Mouse (Mus musculus) splenic B cell, adult 2 months (primary cell): ENCODE data around the gene Gstk1.

Experiments
- DNase-seq: peaks from one replicate; pipeline ENCODE4 v3.0.0-alpha.2; 2011; ENCODE audit warnings: low read depth, low spot score
- H3K27me3 ChIP-seq: 2 replicates; pipeline ENCODE4 v1.6.1; 2012; ENCODE audit warnings: mild to moderate bottlenecking, low read length, moderate library complexity, mixed read lengths; ENCODE audit not compliant: control insufficient read depth, poor library complexity, insufficient read depth, severe bottlenecking
- H3K36me3 ChIP-seq: 2 replicates; pipeline ENCODE4 v1.6.1; 2012; ENCODE audit warnings: mild to moderate bottlenecking, low read length, moderate library complexity, mixed read lengths; ENCODE audit not compliant: control insufficient read depth, poor library complexity, insufficient read depth, severe bottlenecking

The Gstk1 gene

GRCm38 (mm10) chr6:42245711-42246353, at the start of gene Gstk1:
Gene Gstk1, plus strand, starts transcription at chr6:42245935.
- Histone ChIP-seq H3K36me3 (no peaks in the 10 kb centered on the region), H3K27me3 (no peaks in the 10 kb centered on the region)
- peak; percentile 93 for DNase-seq

- DNase-seq, result no peak
- Histone ChIP-seq H3K36me3 (no peaks in the 10 kb centered on the region), H3K27me3 (no peaks in the 10 kb centered on the region)
These were observed 48.0 kb upstream of the Gstk1 start for GRCm38 (mm10) chr6:42197710-42198109.

GRCm38 (mm10) chr6:42199498-42199897, 46.2 kb upstream of the Gstk1 start:
- no peak for DNase-seq
- Histone ChIP-seq H3K36me3 (no peaks in the 10 kb centered on the region), H3K27me3 (no peaks in the 10 kb centered on the region)

- no peak for DNase-seq
- Histone ChIP-seq H3K36me3 (no peaks in the 10 kb centered on the region), H3K27me3 (no peaks in the 10 kb centered on the region)
These were observed 30.7 kb upstream of the Gstk1 start, which contains the start of gene Tas2r144 for GRCm38 (mm10) chr6:42215028-42215427. Gene Tas2r144, plus strand, starts transcription at chr6:42215328.

GRCm38 (mm10) chr6:42222286-42222685, 23.4 kb upstream of the Gstk1 start:
- Histone ChIP-seq H3K27me3 (no peaks in the 10 kb centered on the region), H3K36me3 (no peaks in the 10 kb centered on the region)
- no peak for DNase-seq

DNA sequence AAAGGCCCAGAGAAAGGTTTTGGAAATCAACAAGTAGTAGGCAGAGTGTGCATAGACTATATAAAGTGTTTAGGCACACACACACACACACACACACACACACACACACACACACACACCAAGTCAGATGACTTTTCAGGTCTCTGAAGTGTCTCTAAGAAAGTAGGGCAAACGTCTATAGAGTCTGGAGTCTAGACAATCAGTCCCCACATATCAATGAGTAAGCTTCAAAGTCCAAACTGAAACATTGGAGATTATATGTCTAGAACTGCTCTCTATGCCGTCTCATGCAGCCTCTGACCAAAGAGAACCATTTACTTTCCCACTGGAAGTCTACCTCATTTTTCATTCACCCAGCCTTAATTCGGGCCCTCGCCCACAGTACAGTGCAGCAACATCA, 20.7 kb upstream of the Gstk1 start:
- Histone ChIP-seq H3K36me3 (no peaks in the 10 kb centered on the region), H3K27me3 (no peaks in the 10 kb centered on the region)
- DNase-seq, result no peak

DNA sequence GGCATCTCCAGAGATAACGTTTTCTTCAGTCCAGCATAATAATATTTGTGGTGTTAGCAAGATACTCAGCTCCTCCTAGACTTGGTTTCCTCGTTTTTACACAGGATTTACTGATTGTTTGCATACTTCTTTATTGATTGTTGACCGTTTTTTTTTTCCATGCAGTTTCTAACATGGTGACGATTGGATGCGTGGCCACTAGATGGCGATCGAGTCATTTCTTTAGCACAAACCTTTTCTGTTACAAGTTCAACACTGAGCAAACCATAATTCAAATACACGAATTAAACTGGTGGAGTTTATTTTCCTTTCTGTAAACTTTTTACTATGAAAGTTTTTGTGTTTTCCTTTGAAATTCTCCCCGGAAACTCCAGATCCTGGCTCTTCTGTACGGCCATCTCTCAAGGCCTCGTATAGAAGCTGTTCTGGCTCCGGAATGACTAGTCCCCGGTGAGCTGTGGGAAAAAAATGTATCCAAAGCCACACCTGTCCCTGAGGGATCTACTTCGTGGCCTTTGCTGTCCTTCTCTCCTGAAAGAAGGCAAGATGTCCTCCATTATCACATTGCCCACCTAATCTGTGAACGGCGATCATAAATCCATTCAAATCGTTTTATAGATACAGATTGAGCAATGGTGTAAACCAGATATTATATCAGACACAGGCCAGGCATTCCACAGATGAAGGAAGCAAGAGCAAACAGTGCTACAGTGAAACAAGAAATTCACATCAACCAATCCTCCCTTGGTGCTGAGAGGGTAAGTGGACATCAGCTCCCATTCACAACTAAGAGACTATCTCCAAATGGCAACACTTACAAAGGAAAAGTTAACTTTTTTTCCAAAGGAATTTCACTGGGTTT, 18.3 kb upstream of the Gstk1 start:
- DNase-seq, result peak; percentile 86
- H3K36me3 ChIP-seq, result no peaks in the 10 kb centered on the region
- no peaks in the 10 kb centered on the region for H3K27me3 ChIP-seq

- DNase-seq, result no peak
- H3K36me3 ChIP-seq, result no peaks in the 10 kb centered on the region
- H3K27me3 ChIP-seq, result no peaks in the 10 kb centered on the region
These were observed 16.1 kb upstream of the Gstk1 start for GRCm38 (mm10) chr6:42229610-42230009.

GRCm38 (mm10) chr6:42231191-42231590, 14.5 kb upstream of the Gstk1 start:
- DNase-seq, result no peak
- Histone ChIP-seq H3K36me3 (no peaks in the 10 kb centered on the region), H3K27me3 (no peaks in the 10 kb centered on the region)

- no peaks in the 10 kb centered on the region for H3K27me3 ChIP-seq
- no peaks in the 10 kb centered on the region for H3K36me3 ChIP-seq
- DNase-seq, result no peak
These were observed 8.4 kb upstream of the Gstk1 start for GRCm38 (mm10) chr6:42237276-42237805.

DNA sequence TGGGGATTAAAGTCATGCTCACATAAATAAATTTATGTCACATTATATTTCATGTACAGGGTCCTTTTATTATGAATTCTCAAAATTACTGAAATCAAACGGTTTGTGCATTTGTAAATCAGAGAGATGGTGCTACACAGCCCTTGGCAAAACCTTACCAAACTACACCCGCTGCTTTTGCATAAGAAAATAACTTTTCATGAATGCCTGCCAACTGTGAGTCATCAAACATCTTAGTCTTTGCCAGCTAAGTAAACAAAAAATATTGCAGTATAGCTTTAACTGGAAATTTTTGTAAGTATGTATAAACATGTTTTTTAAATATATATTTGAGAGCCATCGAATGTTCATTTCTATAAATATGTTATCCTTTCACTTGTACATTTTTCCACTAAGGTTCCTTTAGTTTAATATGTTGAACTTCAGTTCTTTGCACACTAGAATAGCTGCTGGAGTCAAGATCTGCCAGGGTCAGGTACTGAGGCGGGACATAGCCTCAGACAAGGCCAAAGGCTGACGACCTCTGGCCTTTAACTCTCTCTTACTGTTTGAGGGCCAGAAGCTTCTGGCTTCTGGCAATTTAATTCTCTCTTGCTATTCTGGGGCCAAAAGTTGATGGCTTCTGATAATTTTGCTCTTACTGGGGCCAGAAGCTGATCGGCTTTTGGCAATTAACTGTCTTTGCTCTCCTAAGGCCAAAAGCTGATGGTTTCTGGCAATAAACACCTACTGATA, 4.3 kb upstream of the Gstk1 start:
- no peaks in the 10 kb centered on the region for H3K36me3 ChIP-seq

GRCm38 (mm10) chr6:42247173-42247572, 1.4 kb downstream of the Gstk1 start:
- H3K27me3 ChIP-seq, result no peaks in the 10 kb centered on the region
- no peak for DNase-seq
- no peaks in the 10 kb centered on the region for H3K36me3 ChIP-seq

More for the DNA sequence above, 4.3 kb upstream of the Gstk1 start:
- DNase-seq, result no peak
- H3K27me3 ChIP-seq, result no peaks in the 10 kb centered on the region

DNA sequence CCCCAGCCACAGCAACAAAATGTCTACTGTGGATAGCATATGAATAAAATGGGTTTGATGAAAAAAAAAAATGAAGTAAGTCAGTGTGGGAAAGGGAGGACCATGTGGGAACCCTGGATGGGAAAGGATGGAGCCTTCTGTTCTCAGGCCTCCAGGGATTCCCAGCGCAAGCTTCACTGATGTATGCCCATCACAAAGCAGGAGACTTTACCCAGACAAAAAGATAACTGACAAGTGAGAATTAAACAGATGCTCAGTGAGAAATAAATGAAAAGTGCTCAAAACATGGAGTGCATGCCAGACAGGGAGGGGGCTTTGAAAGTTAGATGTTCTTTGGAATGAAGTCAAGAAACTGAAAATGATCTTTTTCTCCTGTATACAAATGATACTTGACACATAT, 2.2 kb downstream of the Gstk1 start:
- DNase-seq, result no peak
- no peaks in the 10 kb centered on the region for H3K36me3 ChIP-seq
- H3K27me3 ChIP-seq, result no peaks in the 10 kb centered on the region

DNA sequence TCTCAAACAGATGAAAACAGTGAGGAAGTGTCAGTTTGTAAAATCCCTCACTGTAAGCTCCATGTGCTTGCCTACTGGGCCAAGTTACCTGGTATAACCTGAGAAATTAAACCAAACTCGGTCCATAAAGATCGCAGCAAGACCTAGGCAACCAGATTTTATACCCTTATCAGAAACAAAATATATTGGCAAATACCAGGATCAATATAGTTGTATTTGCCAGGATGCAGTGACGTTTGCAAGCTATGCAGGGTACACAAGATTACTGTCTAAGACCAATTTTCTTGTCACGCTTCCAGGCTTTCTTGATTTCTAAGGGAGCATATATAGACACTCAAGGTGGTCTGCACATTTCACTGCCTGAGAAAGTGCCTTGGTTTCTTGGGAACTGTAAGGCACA, 6.1 kb downstream of the Gstk1 start:
- H3K27me3 ChIP-seq, result no peaks in the 10 kb centered on the region
- H3K36me3 ChIP-seq, result no peaks in the 10 kb centered on the region
- no peak for DNase-seq

DNA sequence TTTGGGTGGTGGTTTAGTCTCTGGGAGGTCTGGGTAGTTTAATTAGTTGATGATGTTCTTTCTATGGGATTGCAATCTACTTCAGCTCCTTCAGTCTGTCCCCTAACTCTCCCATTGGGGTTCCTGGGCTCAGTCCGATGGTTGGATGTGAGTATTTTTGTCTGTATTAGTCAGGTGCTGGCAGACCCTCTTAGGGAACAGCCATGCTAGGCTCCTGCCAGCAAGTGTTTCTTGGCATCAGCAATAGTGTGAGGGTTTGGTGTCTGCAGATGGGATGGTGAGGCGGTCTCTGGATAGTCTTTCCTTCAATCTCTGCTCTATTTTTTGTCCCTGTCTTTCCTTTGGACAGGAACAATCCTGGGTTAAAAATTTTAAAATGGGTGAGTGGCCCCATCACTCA, 7.4 kb downstream of the Gstk1 start:
- H3K36me3 ChIP-seq, result no peaks in the 10 kb centered on the region
- H3K27me3 ChIP-seq, result no peaks in the 10 kb centered on the region
- no peak for DNase-seq
